Mouse (Mus musculus): ENCODE measurements at regions not wholly inside any gene's neighbourhood (a gene's known extent, or its start where the extent isn't known, plus 50 kb on each side); places are given as distances from the start of the nearest gene placed in this dataset.

DNA sequence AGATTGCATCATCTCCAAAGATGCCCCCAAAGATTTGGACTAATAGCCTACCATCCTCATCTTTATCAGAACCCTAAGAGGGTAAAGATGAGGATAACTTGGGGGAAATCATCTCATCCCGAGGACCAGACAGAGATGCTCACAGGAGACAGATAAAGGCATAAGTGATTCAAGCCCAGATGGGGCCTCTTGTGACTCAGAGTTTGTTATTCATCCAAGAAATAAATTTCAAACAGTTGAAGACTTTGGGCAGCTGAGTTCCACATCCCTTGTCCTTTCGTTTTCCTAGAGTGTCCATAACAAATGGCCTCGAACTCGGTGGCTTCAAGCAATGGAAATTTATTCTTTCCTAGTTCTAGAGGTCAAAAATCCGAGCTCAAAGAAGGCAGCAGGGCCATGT is 485.1 kb upstream of the Gm10131 start:
- Histone ChIP-seq H3K27me3 (no peaks in the 10 kb centered on the region), H3K9ac (no peak overlapping the region), H3K9me3 (replicated peaks) (no peaks in the 10 kb centered on the region), H3K4me3 (replicated peaks) (no peak overlapping the region), H3K4me1 (no peaks in the 10 kb centered on the region), H3K27ac (no peak overlapping the region), H3K36me3 (no peaks in the 10 kb centered on the region), H3K4me2 (no peak overlapping the region)
- WGBS: 57% methylated on average over 5 of the region's 5 CpGs
- ATAC-seq (replicated peaks; ENCODE audit: low FRiP score): no peak

DNA sequence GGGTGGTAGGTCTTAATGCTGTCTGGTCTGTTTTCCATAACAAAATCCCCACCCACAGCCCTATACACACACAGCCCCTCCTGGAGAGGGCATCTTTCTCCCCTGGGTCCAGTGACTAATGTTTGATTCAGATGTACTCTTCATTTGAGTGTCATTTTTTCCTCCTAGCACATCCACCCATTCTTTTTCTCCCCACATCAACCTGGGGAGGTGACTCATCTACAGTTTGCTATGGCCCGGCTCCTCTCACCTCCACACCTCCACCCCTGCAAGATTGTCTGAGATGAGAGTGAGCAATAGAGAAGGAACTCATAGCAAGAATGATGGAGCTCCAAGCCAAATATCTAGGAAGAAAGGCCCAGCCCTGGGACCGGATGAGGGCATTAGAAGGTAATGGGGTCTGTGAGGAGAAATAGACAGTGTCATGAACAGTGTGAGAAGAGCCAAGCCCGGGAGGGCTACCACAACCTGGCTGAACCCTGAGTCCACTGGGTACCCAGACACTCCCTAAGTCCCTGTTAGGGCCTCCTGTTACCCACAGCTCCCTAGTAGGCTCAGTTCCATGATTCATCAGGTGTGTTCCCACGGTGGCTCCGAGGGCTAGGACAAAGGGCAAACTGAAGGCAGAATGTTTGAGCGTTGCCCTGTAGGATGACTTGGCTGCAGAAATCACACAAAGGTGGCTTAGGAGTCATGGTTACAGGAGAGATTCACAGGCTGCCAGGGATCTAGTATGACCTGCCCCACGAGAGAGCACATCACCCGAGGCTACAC is 479.6 kb upstream of the Gm10131 start:
- no peaks in the 10 kb centered on the region for H3K9me3 ChIP-seq (replicated peaks)
- no peaks in the 10 kb centered on the region for H3K4me1 ChIP-seq
- H3K27me3 ChIP-seq: no peaks in the 10 kb centered on the region
- H3K4me2 ChIP-seq: no peak overlapping the region
- no peak overlapping the region for H3K4me3 ChIP-seq (replicated peaks)
- H3K36me3 ChIP-seq: no peaks in the 10 kb centered on the region
- H3K27ac ChIP-seq: no peak overlapping the region
- no peak for ATAC-seq (replicated peaks; ENCODE audit: low FRiP score)
- WGBS: 93% methylated on average over 8 of the region's 8 CpGs
- H3K9ac ChIP-seq: no peak overlapping the region

GRCm38 (mm10) chr8:34578043-34578442 is 466.5 kb upstream of the Gm10131 start:
- no peak overlapping the region for H3K27ac ChIP-seq
- no peak overlapping the region for H3K9ac ChIP-seq
- WGBS: 38% methylated on average over 4 of the region's 4 CpGs
- no peaks in the 10 kb centered on the region for H3K36me3 ChIP-seq
- ATAC-seq (replicated peaks; ENCODE audit: low FRiP score): no peak
- no peak overlapping the region for H3K4me3 ChIP-seq (replicated peaks)
- H3K4me1 ChIP-seq: peaks cover 10% of the 10 kb centered on the region; the same call in 1 of the 2 replicates
- H3K9me3 ChIP-seq (replicated peaks): no peaks in the 10 kb centered on the region
- no peak overlapping the region for H3K4me2 ChIP-seq
- no peaks in the 10 kb centered on the region for H3K27me3 ChIP-seq

DNA sequence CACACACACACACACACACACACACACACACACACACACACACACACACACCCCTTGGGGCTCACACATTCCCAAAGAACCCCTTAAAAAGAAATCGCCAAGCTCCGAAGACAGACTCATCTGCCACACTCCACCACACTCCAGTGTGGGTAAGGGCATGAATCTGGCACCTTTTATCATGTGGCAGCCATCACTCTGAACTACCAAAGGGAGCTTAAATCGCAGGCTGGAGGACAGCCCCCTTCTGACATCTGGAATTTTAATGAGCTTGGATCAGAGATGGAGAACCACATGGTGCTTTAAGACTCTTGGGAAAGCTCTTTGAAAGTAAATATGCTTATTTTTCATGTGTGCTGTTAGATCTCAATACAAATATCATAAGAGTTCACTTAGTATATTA is 462.5 kb upstream of the Gm10131 start:
- no peak overlapping the region for H3K4me3 ChIP-seq (replicated peaks)
- no peaks in the 10 kb centered on the region for H3K36me3 ChIP-seq
- H3K4me2 ChIP-seq: no peak overlapping the region
- H3K27me3 ChIP-seq: no peaks in the 10 kb centered on the region
- H3K4me1 ChIP-seq: peaks cover 11% of the 10 kb centered on the region; the same call in 1 of the 2 replicates
- no peaks in the 10 kb centered on the region for H3K9me3 ChIP-seq (replicated peaks)
- no peak overlapping the region for H3K9ac ChIP-seq
- WGBS: 76% methylated on average over 3 of the region's 3 CpGs
- H3K27ac ChIP-seq: no peak overlapping the region
- ATAC-seq (replicated peaks; ENCODE audit: low FRiP score): no peak

DNA sequence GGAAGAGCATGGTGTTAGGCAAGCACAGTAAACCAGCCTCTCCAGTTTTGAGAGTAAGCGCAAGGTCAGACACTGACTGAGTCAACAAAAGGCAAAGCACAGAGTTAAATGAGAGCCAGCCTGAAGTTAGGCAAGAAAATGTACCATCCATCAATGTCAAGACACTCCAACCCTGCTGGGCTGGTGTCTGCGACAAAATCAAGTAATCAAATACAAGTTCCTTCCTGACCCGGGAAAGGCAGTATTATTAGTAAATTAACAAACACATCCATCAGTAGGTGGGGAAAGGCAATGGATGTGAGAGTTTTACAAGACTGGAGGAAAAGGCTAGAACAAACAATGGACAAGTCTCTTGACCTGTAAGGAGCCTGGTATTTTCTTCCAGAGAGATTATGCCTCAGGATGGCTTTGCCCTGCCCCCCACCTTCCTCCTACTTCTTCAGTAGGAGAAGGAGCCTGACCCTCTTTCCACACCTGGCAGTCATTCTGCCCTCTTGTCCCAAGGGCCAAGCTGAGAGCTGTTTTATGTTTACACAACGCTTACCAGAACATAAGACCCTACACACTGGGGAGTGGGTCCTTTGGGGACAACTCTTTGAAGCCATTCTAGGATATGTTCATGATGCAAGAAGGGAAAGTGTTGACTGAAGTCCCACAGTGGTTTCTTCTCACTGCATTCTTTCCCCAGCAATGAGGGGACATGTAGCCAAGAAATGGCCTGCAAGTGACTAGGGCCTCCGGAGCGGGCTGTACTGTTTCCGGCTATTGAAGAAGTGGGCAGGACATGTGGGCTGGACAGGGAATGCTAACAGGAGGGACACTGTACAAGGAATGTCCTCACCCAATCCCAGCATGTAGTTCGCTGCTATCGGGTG is 461.7 kb upstream of the Gm10131 start:
- ATAC-seq (replicated peaks; ENCODE audit: low FRiP score): peak; percentile 66
- no peaks in the 10 kb centered on the region for H3K27me3 ChIP-seq
- H3K36me3 ChIP-seq: no peaks in the 10 kb centered on the region
- peak overlapping the region; percentile 49 for H3K27ac ChIP-seq
- WGBS: 40% methylated on average over 9 of the region's 9 CpGs
- H3K9ac ChIP-seq: no peak overlapping the region
- H3K9me3 ChIP-seq (replicated peaks): no peaks in the 10 kb centered on the region
- H3K4me3 ChIP-seq (replicated peaks): no peak overlapping the region
- no peak overlapping the region for H3K4me2 ChIP-seq
- peaks cover 11% of the 10 kb centered on the region; the same call in 1 of the 2 replicates for H3K4me1 ChIP-seq

- Histone ChIP-seq H3K4me2 (no peak overlapping the region), H3K36me3 (no peaks in the 10 kb centered on the region), H3K9me3 (replicated peaks) (no peaks in the 10 kb centered on the region), H3K27me3 (no peaks in the 10 kb centered on the region), H3K4me3 (replicated peaks) (no peak overlapping the region), H3K4me1 (peaks cover 11% of the 10 kb centered on the region; the same call in 1 of the 2 replicates), H3K27ac (no peak overlapping the region), H3K9ac (no peak overlapping the region)
- 90% methylated on average over 1 of the region's 1 CpGs for WGBS
- ATAC-seq (replicated peaks; ENCODE audit: low FRiP score): no peak
These were observed 460.2 kb upstream of the Gm10131 start for GRCm38 (mm10) chr8:34571736-34572135.

GRCm38 (mm10) chr8:34562278-34562677 is 450.7 kb upstream of the Gm10131 start:
- no peaks in the 10 kb centered on the region for H3K9me3 ChIP-seq (replicated peaks)
- no peak for ATAC-seq (replicated peaks; ENCODE audit: low FRiP score)
- H3K36me3 ChIP-seq: no peaks in the 10 kb centered on the region
- 22% methylated on average over 8 of the region's 8 CpGs for WGBS
- 0 out of 2 replicates have a peak, but pooled peaks cover 3% of the 10 kb centered on the region for H3K4me1 ChIP-seq
- no peak overlapping the region for H3K4me3 ChIP-seq (replicated peaks)
- H3K27me3 ChIP-seq: no peaks in the 10 kb centered on the region
- no peak overlapping the region for H3K27ac ChIP-seq
- H3K9ac ChIP-seq: no peak overlapping the region
- no peak overlapping the region for H3K4me2 ChIP-seq

GRCm38 (mm10) chr8:34549786-34550185 is 438.2 kb upstream of the Gm10131 start:
- no peak overlapping the region for H3K27ac ChIP-seq
- H3K36me3 ChIP-seq: no peaks in the 10 kb centered on the region
- H3K4me1 ChIP-seq: peaks cover 13% of the 10 kb centered on the region
- no peak for ATAC-seq (replicated peaks; ENCODE audit: low FRiP score)
- no peak overlapping the region for H3K4me3 ChIP-seq (replicated peaks)
- no peaks in the 10 kb centered on the region for H3K9me3 ChIP-seq (replicated peaks)
- H3K9ac ChIP-seq: no peak overlapping the region
- no peaks in the 10 kb centered on the region for H3K27me3 ChIP-seq
- WGBS: 67% methylated on average over 5 of the region's 5 CpGs
- no peak overlapping the region for H3K4me2 ChIP-seq

- no peaks in the 10 kb centered on the region for H3K36me3 ChIP-seq
- H3K9ac ChIP-seq: no peak overlapping the region
- ATAC-seq (replicated peaks; ENCODE audit: low FRiP score): no peak
- H3K27ac ChIP-seq: no peak overlapping the region
- H3K27me3 ChIP-seq: no peaks in the 10 kb centered on the region
- peaks cover 7% of the 10 kb centered on the region; the same call in 1 of the 2 replicates for H3K4me1 ChIP-seq
- H3K4me3 ChIP-seq (replicated peaks): peak overlapping the region; percentile 17
- peak overlapping the region; percentile 40 for H3K4me2 ChIP-seq
- H3K9me3 ChIP-seq (replicated peaks): no peaks in the 10 kb centered on the region
- WGBS: 11% methylated on average over 11 of the region's 11 CpGs
These were observed 435.3 kb upstream of the Gm10131 start for GRCm38 (mm10) chr8:34546815-34547214.

- Histone ChIP-seq H3K27me3 (no peaks in the 10 kb centered on the region), H3K4me2 (no peak overlapping the region), H3K4me3 (replicated peaks) (no peak overlapping the region), H3K27ac (no peak overlapping the region), H3K4me1 (peaks cover 7% of the 10 kb centered on the region; the same call in 1 of the 2 replicates), H3K9me3 (replicated peaks) (no peaks in the 10 kb centered on the region), H3K36me3 (no peaks in the 10 kb centered on the region), H3K9ac (no peak overlapping the region)
- no peak for ATAC-seq (replicated peaks; ENCODE audit: low FRiP score)
- WGBS: 81% methylated on average over 3 of the region's 3 CpGs
These were observed 431.0 kb upstream of the Gm10131 start for GRCm38 (mm10) chr8:34542361-34543038.

DNA sequence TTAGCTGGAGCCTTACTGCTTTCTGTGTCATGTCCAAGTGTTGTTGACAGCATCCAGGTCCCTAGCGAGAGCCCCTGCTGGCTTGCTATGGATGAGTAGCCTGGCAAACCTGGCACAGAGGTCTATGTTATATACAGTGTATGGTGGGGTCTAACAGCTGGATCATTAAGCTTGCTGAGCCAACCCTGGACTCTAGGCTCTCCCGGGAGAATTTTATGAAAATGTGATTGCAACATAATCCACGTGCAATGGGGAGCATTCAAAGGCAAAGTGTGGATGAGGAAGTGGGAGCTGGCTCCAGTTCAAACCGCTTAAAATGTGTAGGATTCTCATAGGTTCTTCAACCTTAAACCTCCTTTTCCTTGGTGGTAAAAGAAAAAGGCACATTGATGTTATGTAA is 427.7 kb upstream of the Gm10131 start:
- Histone ChIP-seq H3K4me2 (no peak overlapping the region), H3K27ac (no peak overlapping the region), H3K9ac (no peak overlapping the region), H3K27me3 (no peaks in the 10 kb centered on the region), H3K4me3 (replicated peaks) (no peak overlapping the region), H3K9me3 (replicated peaks) (no peaks in the 10 kb centered on the region), H3K36me3 (no peaks in the 10 kb centered on the region), H3K4me1 (no peaks in the 10 kb centered on the region)
- no peak for ATAC-seq (replicated peaks; ENCODE audit: low FRiP score)
- 68% methylated on average over 4 of the region's 4 CpGs for WGBS

- Histone ChIP-seq H3K27me3 (no peaks in the 10 kb centered on the region), H3K27ac (no peak overlapping the region), H3K4me2 (no peak overlapping the region), H3K4me1 (peaks cover 6% of the 10 kb centered on the region; the same call in 1 of the 2 replicates), H3K4me3 (replicated peaks) (no peak overlapping the region), H3K9ac (no peak overlapping the region), H3K9me3 (replicated peaks) (no peaks in the 10 kb centered on the region), H3K36me3 (no peaks in the 10 kb centered on the region)
- 64% methylated on average over 3 of the region's 3 CpGs for WGBS
- ATAC-seq (replicated peaks; ENCODE audit: low FRiP score): no peak
These were observed 423.9 kb upstream of the Gm10131 start for GRCm38 (mm10) chr8:34535434-34535833.
